Mouse (Mus musculus) CH12.LX (cell line): ENCODE measurements around the gene Gm28053. TPM values are rescaled to one million over a fixed set of nuclear protein-coding genes. Genes with fewer than 3 reads are reported as not detected.

ENCODE experiments used
- DNase-seq: peaks from one replicate; pipeline ENCODE4 v3.0.0-alpha.2; 2013; ENCODE audit errors: extremely low read depth
- H3K27ac ChIP-seq: 2 replicates; pipeline ENCODE4 v1.5.1; 2012; ENCODE audit warnings: low read depth, mild to moderate bottlenecking, control low read depth, moderate library complexity; ENCODE audit not compliant: insufficient read depth
- H3K27me3 ChIP-seq: replicated peaks from 2 replicates; pipeline ENCODE3; 2012; ENCODE audit warnings: inconsistent platforms
- H3K36me3 ChIP-seq, 2 experiments: replicated peaks in 1 of 2; 2 replicates each; pipeline versions ENCODE3 to v1.6.1; 2012; ENCODE audit warnings: inconsistent platforms in 1 of 2, low read length in 1 of 2, mild to moderate bottlenecking in 1 of 2, mixed read lengths in 1 of 2, moderate library complexity in 1 of 2; ENCODE audit not compliant: control insufficient read depth in 1 of 2, insufficient read depth in 1 of 2
- H3K4me1 ChIP-seq, 2 experiments: 2 replicates each; pipeline ENCODE4 v1.6.1; 2012; ENCODE audit warnings: inconsistent platforms in 1 of 2, moderate library complexity in 1 of 2; ENCODE audit not compliant: insufficient read depth in 2 of 2, control insufficient read depth in 1 of 2
- H3K4me2 ChIP-seq: 2 replicates; pipeline ENCODE4 v1.6.1; 2012; ENCODE audit warnings: low read depth, mild to moderate bottlenecking, control low read depth; ENCODE audit not compliant: poor library complexity, insufficient read depth, severe bottlenecking
- H3K4me3 ChIP-seq, 3 experiments: fragments of 150-350 bp in 1 of 3; sonication (generic) in 1 of 3; replicated peaks in 1 of 3; 2 replicates each; pipeline versions ENCODE3 to v1.5.1; 2011 to 2012; ENCODE audit warnings: low read depth in 2 of 3, low read length in 2 of 3, mild to moderate bottlenecking in 2 of 3, moderate library complexity in 2 of 3, control low read depth in 1 of 3, improper control_type of control experiment in 1 of 3, inconsistent platforms in 1 of 3, mixed read lengths in 1 of 3; ENCODE audit not compliant: poor library complexity in 1 of 3
- H3K79me2 ChIP-seq: replicated peaks from 2 replicates; pipeline ENCODE4 v1.6.1; 2012; ENCODE audit warnings: mild to moderate bottlenecking, moderate library complexity; ENCODE audit not compliant: control insufficient read depth, poor library complexity, insufficient read depth, severe bottlenecking; ENCODE audit errors: extremely low read depth
- H3K9ac ChIP-seq: 2 replicates; pipeline ENCODE4 v1.6.1; 2012; ENCODE audit warnings: low read depth, mild to moderate bottlenecking, control low read depth, moderate library complexity; ENCODE audit not compliant: insufficient read depth
- H3K9me3 ChIP-seq: replicated peaks from 2 replicates; pipeline ENCODE3; 2012; ENCODE audit warnings: low read length, inconsistent platforms, mixed read lengths
- CHD1 ChIP-seq: IDR thresholded peaks from 2 replicates; pipeline ENCODE4 v1.6.1; 2012; ENCODE audit warnings: low read depth, low read length, improper control_type of control experiment, inconsistent platforms
- CTCF ChIP-seq, 2 experiments: IDR thresholded peaks in 1 of 2; conservative IDR thresholded peaks in 1 of 2; 2 replicates each; pipeline ENCODE4 v1.5.1; 2011 to 2012; ENCODE audit warnings: low read depth in 2 of 2, low read length in 2 of 2, improper control_type of control experiment in 1 of 2, inconsistent platforms in 1 of 2, mild to moderate bottlenecking in 1 of 2, moderate library complexity in 1 of 2
- ELF1 ChIP-seq: IDR thresholded peaks from 2 replicates; pipeline ENCODE4 v1.6.1; 2014; ENCODE audit warnings: low read depth, mild to moderate bottlenecking, inconsistent platforms, low read length, improper control_type of control experiment
- EP300 ChIP-seq: IDR thresholded peaks from 2 replicates; pipeline ENCODE4 v1.6.1; 2011; ENCODE audit warnings: low read length, improper control_type of control experiment
- ETS1 ChIP-seq: conservative IDR thresholded peaks from 2 replicates; pipeline ENCODE4 v1.6.1; 2012; ENCODE audit warnings: low read depth, mild to moderate bottlenecking, inconsistent platforms, low read length, improper control_type of control experiment, moderate library complexity
- HCFC1 ChIP-seq: IDR thresholded peaks from 2 replicates; pipeline ENCODE4 v1.6.1; 2012; ENCODE audit warnings: low read depth, mild to moderate bottlenecking, inconsistent platforms, low read length, improper control_type of control experiment
- IRF4 ChIP-seq: IDR thresholded peaks from 2 replicates; pipeline ENCODE4 v1.6.1; 2014; ENCODE audit warnings: low read depth, mild to moderate bottlenecking, inconsistent platforms, low read length, improper control_type of control experiment
- JUN ChIP-seq: IDR thresholded peaks from 2 replicates; pipeline ENCODE4 v1.6.1; 2011; ENCODE audit warnings: low read depth, mild to moderate bottlenecking, low read length, improper control_type of control experiment, moderate library complexity; ENCODE audit not compliant: insufficient read depth
- JUND ChIP-seq: conservative IDR thresholded peaks from 2 replicates; pipeline ENCODE4 v1.6.1; 2011; ENCODE audit warnings: low read depth, low read length, improper control_type of control experiment
- MAX ChIP-seq: IDR thresholded peaks from 2 replicates; pipeline ENCODE4 v1.6.1; 2011; ENCODE audit warnings: low read length, improper control_type of control experiment
- MEF2A ChIP-seq: IDR thresholded peaks from 2 replicates; pipeline ENCODE4 v1.6.1; 2014; ENCODE audit warnings: low read depth, mild to moderate bottlenecking, inconsistent platforms, low read length, improper control_type of control experiment, borderline replicate concordance
- MXI1 ChIP-seq: IDR thresholded peaks from 2 replicates; pipeline ENCODE4 v1.6.1; 2011; ENCODE audit warnings: mild to moderate bottlenecking, low read depth, low read length, improper control_type of control experiment
- MYC ChIP-seq: IDR thresholded peaks from 2 replicates; pipeline ENCODE4 v1.6.1; 2011; ENCODE audit warnings: low read depth, mild to moderate bottlenecking, improper control_type of control experiment, low read length
- PAX5 ChIP-seq: IDR thresholded peaks from 2 replicates; pipeline ENCODE4 v1.6.1; 2012; ENCODE audit warnings: low read length, inconsistent platforms, mixed read lengths
- POLR2A ChIP-seq: IDR thresholded peaks from 2 replicates; pipeline ENCODE4 v1.6.1; 2011; ENCODE audit warnings: low read depth, mild to moderate bottlenecking, improper control_type of control experiment, low read length
- POLR2AphosphoS2 ChIP-seq: IDR thresholded peaks from 2 replicates; pipeline ENCODE4 v1.6.1; 2011; ENCODE audit warnings: low read depth, low read length, improper control_type of control experiment
- SIN3A ChIP-seq: IDR thresholded peaks from 2 replicates; pipeline ENCODE4 v1.6.1; 2012; ENCODE audit warnings: low read length, improper control_type of control experiment, inconsistent platforms
- USF1 ChIP-seq: IDR thresholded peaks from 2 replicates; pipeline ENCODE4 v1.6.1; 2014; ENCODE audit warnings: low read depth, mild to moderate bottlenecking, inconsistent platforms, low read length, improper control_type of control experiment
- USF2 ChIP-seq: conservative IDR thresholded peaks from 2 replicates; pipeline ENCODE4 v1.6.1; 2011; ENCODE audit warnings: low read depth, low read length, improper control_type of control experiment
- ZKSCAN1 ChIP-seq: IDR thresholded peaks from 2 replicates; pipeline ENCODE4 v1.6.1; 2012; ENCODE audit warnings: low read depth, inconsistent platforms, low read length, improper control_type of control experiment, borderline replicate concordance
- dilution Hi-C: fragments of 300-500 bp; cut with MboI; formaldehyde crosslinking; loops from 2 replicates; pipeline ENCODE4 v1.14.3; 2020; ENCODE audit warnings: low sequenced_read_pairs; ENCODE audit not compliant: extremely low pct_unique_long_range_greater_than_20kb, extremely low pct_ligation_motif_present
- in situ Hi-C: fragments of 300-500 bp; cut with MboI; formaldehyde crosslinking; loops from 3 replicates; pipeline ENCODE4 v1.14.3; 2019; ENCODE audit warnings: low sequenced_read_pairs, low pct_ligation_motif_present, low pct_unique_long_range_greater_than_20kb, mixed read lengths
- polyA plus RNA-seq: library from polyadenylated mRNA; unstranded; fragments of >175 nt; gene quantifications from 2 replicates; pipeline ENCODE4 v1.2.1, GENCODE M21; 2012; ENCODE audit warnings: low read depth; ENCODE audit not compliant: insufficient read length
- total RNA-seq, 2 experiments: library from RNA; depleted of rRNA; stranded (reverse); fragments of 300-350 nt in 1 of 2; fragments of >200 nt in 1 of 2; gene quantifications; 2 replicates each; pipeline ENCODE4 v1.2.3; 2012 to 2014

Gene Gm28053
- total and polyA plus RNA-seq, 3 experiments = 8.0 to 22.7 (median 10.0) TPM

- Histone ChIP-seq H3K4me2 (peak overlapping the region; percentile 89), H3K4me1 (peaks cover 12 to 57% of the 10 kb centered on the region in 2 experiments), H3K4me3 (no peak overlapping the region), H3K9ac (no peak overlapping the region), H3K9me3 (peaks cover 9% of the 10 kb centered on the region), H3K36me3 (peaks cover 25 to 29% of the 10 kb centered on the region in 2 experiments), H3K27ac (peak overlapping the region; percentile 90), H3K27me3 (no peaks in the 10 kb centered on the region), H3K79me2 (peaks cover 67% of the 10 kb centered on the region)
- no peak for TF ChIP-seq JUND
- no peak for TF ChIP-seq ZKSCAN1
- TF ChIP-seq MAX = no peak
- no peak for TF ChIP-seq ELF1
- no peak for TF ChIP-seq MXI1
- no peak for TF ChIP-seq POLR2AphosphoS2
- no peak for TF ChIP-seq POLR2A
- no peak for TF ChIP-seq ETS1
- no peak for TF ChIP-seq MYC
- no peak for TF ChIP-seq HCFC1
- no peak for TF ChIP-seq CHD1
- TF ChIP-seq PAX5 = no peak
- TF ChIP-seq EP300 = no peak
- no peak for TF ChIP-seq IRF4
- no peak for TF ChIP-seq JUN
- TF ChIP-seq USF1 = no peak
- no peak for TF ChIP-seq SIN3A
- no peak for TF ChIP-seq CTCF (conservative IDR thresholded peaks at IDR 0.05 in 1 of 2, IDR thresholded peaks at IDR 0.05 in 1 of 2; ENCODE audit: low read depth in 2 of 2, low read length in 2 of 2)
- in situ Hi-C loops (no loop called here), dilution Hi-C loops (no loop called here)
- DNase-seq = no peak
Measured at GRCm38 (mm10) chr6:48741711-48742206, 23.4 kb downstream of the Gm28053 start.

- no peak overlapping the region for H3K27ac ChIP-seq
- H3K27me3 ChIP-seq = no peaks in the 10 kb centered on the region
- in situ Hi-C loops = no loop called here
- TF ChIP-seq ETS1 (no peak), USF1 (no peak), MEF2A (no peak), SIN3A (no peak), USF2 (no peak), MAX (no peak)
- dilution Hi-C loops = no loop called here
- peaks cover 62% of the 10 kb centered on the region for H3K79me2 ChIP-seq
- no peak for DNase-seq
- H3K4me2 ChIP-seq = no peak overlapping the region
- H3K36me3 ChIP-seq = peaks cover 25 to 29% of the 10 kb centered on the region in 2 experiments
- no peak overlapping the region for H3K9ac ChIP-seq
- H3K4me1 ChIP-seq = peaks cover 7 to 48% of the 10 kb centered on the region in 2 experiments
- H3K4me3 ChIP-seq = no peak overlapping the region
- peaks cover 9% of the 10 kb centered on the region for H3K9me3 ChIP-seq
Measured at GRCm38 (mm10) chr6:48742422-48743351, 24.3 kb downstream of the Gm28053 start.
